Mouse (Mus musculus): ENCODE results near the gene Dhdds. TPM values are rescaled to one million over a fixed set of nuclear protein-coding genes. Genes with fewer than 3 reads are reported as not detected.
A peak's percentile ranks its signal among the peaks of the same experiment; 100 is the strongest.

Gene Dhdds
- 10 to 100 TPM; 49.1 to 57.1 TPM for total RNA-seq (2021)

DNA sequence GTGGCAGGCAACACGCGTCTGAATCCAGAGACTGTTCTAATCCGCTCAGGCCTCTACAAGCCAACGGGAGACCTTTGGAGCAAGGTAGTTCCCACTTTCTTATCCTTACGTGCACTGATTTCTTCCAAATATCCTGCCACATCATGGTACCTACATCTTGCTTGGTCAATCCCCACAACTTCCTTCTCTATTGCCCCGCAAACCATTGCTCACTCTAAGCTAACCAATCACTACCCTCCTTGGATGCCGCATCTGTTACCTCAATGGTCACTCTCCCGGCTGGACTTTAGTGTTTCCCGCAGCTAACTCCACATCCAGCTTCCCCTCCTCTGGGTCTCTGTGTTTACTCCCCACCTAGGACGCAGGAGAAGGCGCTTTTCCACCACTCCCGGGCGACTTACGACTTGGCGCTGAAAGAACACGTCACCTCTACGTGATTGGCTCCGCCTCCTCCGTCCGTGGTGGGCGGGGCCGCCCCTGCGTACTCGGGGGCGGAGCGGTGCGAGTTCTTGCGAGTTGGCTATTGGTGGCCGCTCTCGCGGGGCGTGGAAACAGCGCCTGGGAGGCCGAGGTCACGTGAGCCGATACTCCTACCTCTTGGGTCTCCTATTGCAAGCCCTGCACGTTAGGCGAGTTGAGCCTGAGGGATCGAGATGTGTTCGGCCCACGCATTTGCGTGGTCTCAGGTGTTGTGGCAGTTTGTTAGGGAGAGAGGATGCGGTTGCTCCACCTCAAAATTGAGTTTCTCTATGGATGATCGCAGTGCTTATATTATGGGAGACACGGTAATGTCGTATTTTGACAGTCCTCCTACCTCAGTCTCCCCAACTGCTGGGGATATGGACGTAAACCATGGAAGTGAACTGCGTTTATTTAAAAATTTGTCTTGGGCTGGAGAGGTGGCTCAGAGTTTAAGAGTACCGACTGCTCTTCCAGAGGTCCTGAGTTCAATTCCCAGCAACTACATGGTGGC is at the start of gene Dhdds:
Gene Dhdds (minus strand): TSS at position 453 of the 973 bp plus-strand sequence.
- DNase-seq = peak; percentile 97
- intact Hi-C loops (cut with DNase I) = no loop called here

GRCm38 (mm10) chr4:134047648-134048047 is 46.9 kb upstream of the Dhdds start:
- DNase-seq = no peak
- intact Hi-C loops (cut with DNase I) = no loop called here

DNA sequence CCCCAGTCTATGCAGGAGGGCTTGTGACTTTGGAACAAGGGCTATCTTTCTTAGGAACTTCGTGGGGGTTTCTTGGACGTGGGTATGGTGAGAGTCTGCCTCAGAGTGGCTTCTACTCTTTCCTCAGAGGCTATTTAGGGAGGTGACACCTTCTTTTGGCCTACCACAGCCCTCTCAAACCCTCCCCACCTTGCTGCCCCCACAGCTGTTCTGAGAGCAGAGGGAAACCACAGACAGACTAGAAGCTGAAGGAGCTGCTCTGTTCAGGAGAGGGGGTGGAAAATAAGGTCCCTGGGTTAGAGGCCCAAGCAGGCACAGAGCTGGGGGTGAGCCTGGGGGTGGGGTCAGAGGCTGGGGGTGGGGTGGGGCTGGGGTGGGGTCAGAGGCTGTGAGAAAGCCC is 42.3 kb upstream of the Dhdds start:
- DNase-seq = no peak
- intact Hi-C loops (cut with DNase I) = no loop called here

DNA sequence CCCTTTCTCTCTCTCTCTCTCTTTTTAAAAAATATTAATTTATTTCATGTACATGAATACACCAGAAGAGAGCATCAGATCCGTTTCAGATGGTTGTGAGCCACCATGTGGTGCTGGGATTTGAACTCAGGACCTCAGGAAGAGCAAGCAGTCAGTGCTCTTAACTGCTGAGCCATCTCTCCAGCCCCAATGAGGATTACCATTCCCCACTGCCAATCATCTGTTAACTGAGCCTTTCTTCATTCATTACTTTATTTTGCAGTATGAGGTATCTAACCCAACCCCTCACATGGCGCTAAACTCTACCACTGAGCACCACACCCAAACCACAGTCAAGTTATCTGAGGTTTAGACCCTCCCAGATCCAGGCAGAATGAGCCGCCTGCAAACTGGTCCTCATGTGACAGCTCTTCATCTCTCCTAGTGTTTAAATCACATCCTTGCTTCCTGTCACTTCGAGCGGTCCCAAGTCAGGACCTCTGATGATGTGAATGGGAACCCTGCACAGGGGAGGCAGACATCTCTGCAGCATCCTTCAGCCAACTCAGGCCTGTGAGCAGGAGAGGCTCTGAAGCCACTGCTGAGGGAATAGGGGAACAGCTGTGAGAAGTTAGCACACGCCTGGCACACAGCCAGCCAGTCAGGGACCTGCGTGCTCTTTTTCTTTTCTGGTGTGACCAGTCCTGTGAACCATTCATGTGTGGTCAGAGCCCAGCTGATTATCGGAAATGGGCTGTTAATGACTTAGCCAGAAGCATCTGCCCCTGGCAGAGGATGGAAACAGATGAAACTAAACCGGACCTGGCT is 40.8 kb upstream of the Dhdds start:
- DNase-seq = peak; percentile 55
- intact Hi-C loops (cut with DNase I) = no loop called here

GRCm38 (mm10) chr4:134035953-134036352 is 35.2 kb upstream of the Dhdds start:
- intact Hi-C loops (cut with DNase I) = no loop called here
- peak; percentile 82 for DNase-seq

GRCm38 (mm10) chr4:134025802-134026201 is 25.1 kb upstream of the Dhdds start:
- intact Hi-C loops (cut with DNase I) = no loop called here
- DNase-seq = no peak

- peak; percentile 42 for DNase-seq
- intact Hi-C loops (cut with DNase I) = no loop called here
Observed at GRCm38 (mm10) chr4:134020621-134021020, 19.9 kb upstream of the Dhdds start.

DNA sequence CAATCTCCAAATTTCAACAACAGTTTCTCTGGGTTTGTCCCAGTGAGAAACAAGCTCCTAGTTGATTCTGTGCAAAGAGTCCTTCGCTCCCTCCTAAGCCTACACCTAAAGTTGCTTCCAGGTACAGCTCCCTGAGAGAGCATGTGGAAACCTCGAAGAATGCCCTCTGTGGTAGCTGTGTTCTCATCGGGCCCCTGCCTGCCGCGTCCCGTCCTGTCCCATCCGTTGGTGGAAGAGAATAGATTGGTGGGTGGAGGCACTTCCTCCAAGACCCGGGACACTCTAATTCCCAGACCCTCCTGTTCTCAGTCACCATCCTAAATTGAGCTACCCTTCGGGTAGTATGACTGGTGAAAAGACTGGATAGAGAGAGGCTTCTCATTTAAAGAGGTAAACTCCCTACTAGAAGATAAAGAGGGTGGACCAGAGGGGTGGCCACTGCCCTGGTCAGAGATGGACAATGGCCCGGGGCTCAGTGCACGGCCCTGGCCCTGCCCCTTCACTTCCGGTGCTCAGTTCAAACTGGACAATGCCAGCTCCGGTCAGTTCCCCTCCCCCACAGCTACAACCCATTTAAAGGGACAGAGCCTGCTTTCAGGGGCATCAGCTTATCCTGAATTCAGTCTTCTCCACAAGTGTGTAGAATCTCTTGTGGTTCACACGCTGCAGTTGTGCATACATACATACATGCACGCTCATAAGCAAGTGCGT is 19.1 kb upstream of the Dhdds start:
- intact Hi-C loops (cut with DNase I) = no loop called here

DNA sequence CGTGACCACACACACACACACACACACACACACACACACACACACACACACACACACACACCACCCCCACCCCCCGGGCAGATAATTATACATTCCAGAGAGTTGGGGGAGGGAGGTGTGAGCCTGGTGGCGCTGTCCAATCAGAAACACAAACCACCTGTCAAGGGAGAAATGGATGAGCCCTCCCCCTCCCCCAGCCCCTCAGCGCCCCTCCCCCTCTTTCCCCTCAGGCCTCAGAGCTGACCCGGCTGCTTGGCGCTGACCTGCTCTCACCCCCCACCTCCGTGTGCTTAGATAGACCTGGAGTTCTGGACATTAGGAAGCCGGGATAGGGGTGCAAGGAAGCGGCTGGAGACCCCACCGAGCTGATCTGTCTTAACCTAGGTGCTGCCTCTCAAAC is 18.5 kb upstream of the Dhdds start:
- DNase-seq = peak; percentile 12
- intact Hi-C loops (cut with DNase I) = no loop called here

More for the DNA sequence above, 19.1 kb upstream of the Dhdds start:
- DNase-seq = peak; percentile 70

DNA sequence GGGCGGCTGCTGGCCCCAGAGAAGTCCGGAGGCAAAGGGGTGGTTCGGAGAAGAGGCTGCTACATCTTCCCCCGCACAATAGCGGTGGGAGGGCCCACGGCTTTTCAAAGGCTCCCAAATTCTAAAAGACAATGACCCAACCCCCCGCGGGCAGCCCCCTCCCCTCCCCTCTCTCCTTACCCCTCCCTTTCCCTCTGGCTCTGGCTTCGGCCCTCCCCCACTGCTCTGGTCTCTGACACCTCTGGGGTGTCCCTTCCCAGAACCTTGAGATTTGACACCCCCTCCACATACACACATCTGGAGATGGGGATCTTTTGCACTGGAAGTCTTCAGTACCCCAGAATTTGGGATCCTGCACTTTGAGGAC is 18.0 kb upstream of the Dhdds start, which contains the start of gene Lin28a:
Gene Lin28a (minus strand): TSS at position 63 of the 367 bp plus-strand sequence.
- no peak for DNase-seq
- intact Hi-C loops (cut with DNase I) = no loop called here

GRCm38 (mm10) chr4:134018038-134018778 is 17.5 kb upstream of the Dhdds start:
- intact Hi-C loops (cut with DNase I) = no loop called here
- DNase-seq = no peak

GRCm38 (mm10) chr4:134017201-134017865 is 16.6 kb upstream of the Dhdds start:
- intact Hi-C loops (cut with DNase I) = no loop called here

GRCm38 (mm10) chr4:134016767-134017166 is 16.0 kb upstream of the Dhdds start:
- intact Hi-C loops (cut with DNase I) = no loop called here
- DNase-seq = no peak

More at GRCm38 (mm10) chr4:134017201-134017865, 16.6 kb upstream of the Dhdds start:
- DNase-seq = no peak

DNA sequence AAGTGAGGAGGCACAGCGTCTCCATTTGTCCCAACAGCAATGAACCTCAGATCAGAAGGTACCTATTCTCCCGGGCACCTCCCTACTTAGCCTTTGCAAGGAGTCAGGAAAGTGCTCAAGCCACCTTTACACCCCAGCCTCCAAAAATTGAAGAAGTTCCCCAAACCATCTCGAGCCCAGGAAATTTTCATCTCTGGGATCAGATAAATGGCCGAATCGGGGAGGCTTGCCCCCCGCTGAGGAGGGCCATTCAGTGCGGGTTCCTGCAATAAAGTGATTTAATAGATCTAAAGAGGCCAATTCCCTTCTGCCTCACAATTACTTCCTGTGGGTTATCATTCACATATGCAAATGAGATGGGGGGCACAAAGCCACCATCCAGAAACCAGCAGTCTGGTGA is 15.5 kb upstream of the Dhdds start:
- intact Hi-C loops (cut with DNase I) = no loop called here
- no peak for DNase-seq

DNA sequence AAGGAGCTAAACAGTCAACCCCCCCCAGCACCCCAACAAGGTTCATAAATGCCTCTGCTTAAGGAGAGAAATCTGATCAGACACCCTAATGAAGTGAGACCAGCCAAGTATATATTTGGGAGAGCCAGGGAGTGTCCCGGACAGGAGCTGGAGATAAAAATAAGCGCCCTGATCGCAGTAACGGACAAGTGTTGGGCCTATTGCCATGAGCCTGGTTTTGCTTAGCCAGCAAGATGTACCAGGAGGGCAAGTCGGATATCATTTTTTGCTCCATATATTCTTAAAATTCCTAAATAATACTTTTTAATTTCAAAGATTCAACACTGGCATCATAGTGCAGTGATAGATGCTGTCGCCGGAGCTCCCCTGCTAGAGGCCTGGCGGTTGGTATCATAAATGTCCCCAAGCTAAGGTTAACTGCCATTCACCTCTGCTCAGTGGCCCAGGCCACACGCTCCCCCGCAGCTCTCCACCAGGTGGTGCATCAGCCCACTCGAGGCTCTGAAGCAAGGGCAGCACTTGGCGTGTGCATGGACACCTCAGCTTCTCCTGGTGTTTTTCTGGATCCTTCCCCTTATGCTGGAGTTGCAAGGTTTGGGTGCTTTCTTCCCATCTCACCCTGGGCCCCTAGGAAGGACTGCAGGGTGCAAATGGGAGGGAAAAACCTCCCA is 12.3 kb upstream of the Dhdds start:
- no peak for DNase-seq
- intact Hi-C loops (cut with DNase I) = no loop called here

- DNase-seq = no peak
- intact Hi-C loops (cut with DNase I) = no loop called here
Observed at GRCm38 (mm10) chr4:134011450-134012414, 11.0 kb upstream of the Dhdds start.

DNA sequence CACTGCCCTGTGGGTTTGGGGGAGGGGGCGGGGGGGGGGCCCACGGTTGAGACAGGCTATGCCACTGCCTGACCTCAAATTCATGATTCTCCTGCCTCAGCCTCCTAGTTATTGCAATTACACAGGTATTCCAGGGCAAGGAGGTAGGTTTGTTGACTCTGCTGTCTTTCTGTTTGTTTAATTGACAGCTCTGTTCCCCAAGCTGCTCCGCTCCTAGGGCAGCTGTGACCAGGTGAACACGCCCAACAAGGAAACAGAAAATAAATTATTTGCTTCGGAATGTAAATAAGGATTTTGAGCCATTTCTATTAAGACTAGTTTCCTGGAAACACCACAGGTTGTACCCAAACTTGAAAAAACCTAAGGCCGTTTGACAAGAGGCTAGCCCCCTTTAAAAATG is 9.0 kb upstream of the Dhdds start:
- DNase-seq = no peak
- intact Hi-C loops (cut with DNase I) = no loop called here

GRCm38 (mm10) chr4:134006845-134007244 is 6.1 kb upstream of the Dhdds start:
- no peak for DNase-seq
- intact Hi-C loops (cut with DNase I) = no loop called here
